Mouse (Mus musculus) CH12.LX (cell line): Measurements from ENCODE around the gene Vps13a. TPM values are rescaled to one million over a fixed set of nuclear protein-coding genes. Genes with fewer than 3 reads are reported as not detected.

ENCODE experiments used
- DNase-seq: peaks from one replicate; pipeline ENCODE4 v3.0.0-alpha.2; 2013; ENCODE audit errors: extremely low read depth
- H3K27ac ChIP-seq: 2 replicates; pipeline ENCODE4 v1.5.1; 2012; ENCODE audit warnings: low read depth, mild to moderate bottlenecking, control low read depth, moderate library complexity; ENCODE audit not compliant: insufficient read depth
- H3K27me3 ChIP-seq: replicated peaks from 2 replicates; pipeline ENCODE3; 2012; ENCODE audit warnings: inconsistent platforms
- H3K36me3 ChIP-seq, 2 experiments: replicated peaks in 1 of 2; 2 replicates each; pipeline versions ENCODE3 to v1.6.1; 2012; ENCODE audit warnings: inconsistent platforms in 1 of 2, low read length in 1 of 2, mild to moderate bottlenecking in 1 of 2, mixed read lengths in 1 of 2, moderate library complexity in 1 of 2; ENCODE audit not compliant: control insufficient read depth in 1 of 2, insufficient read depth in 1 of 2
- H3K4me1 ChIP-seq, 2 experiments: 2 replicates each; pipeline ENCODE4 v1.6.1; 2012; ENCODE audit warnings: inconsistent platforms in 1 of 2, moderate library complexity in 1 of 2; ENCODE audit not compliant: insufficient read depth in 2 of 2, control insufficient read depth in 1 of 2
- H3K4me2 ChIP-seq: 2 replicates; pipeline ENCODE4 v1.6.1; 2012; ENCODE audit warnings: low read depth, mild to moderate bottlenecking, control low read depth; ENCODE audit not compliant: poor library complexity, insufficient read depth, severe bottlenecking
- H3K4me3 ChIP-seq, 3 experiments: fragments of 150-350 bp in 1 of 3; sonication (generic) in 1 of 3; replicated peaks in 1 of 3; 2 replicates each; pipeline versions ENCODE3 to v1.5.1; 2011 to 2012; ENCODE audit warnings: low read depth in 2 of 3, low read length in 2 of 3, mild to moderate bottlenecking in 2 of 3, moderate library complexity in 2 of 3, control low read depth in 1 of 3, improper control_type of control experiment in 1 of 3, inconsistent platforms in 1 of 3, mixed read lengths in 1 of 3; ENCODE audit not compliant: poor library complexity in 1 of 3
- H3K79me2 ChIP-seq: replicated peaks from 2 replicates; pipeline ENCODE4 v1.6.1; 2012; ENCODE audit warnings: mild to moderate bottlenecking, moderate library complexity; ENCODE audit not compliant: control insufficient read depth, poor library complexity, insufficient read depth, severe bottlenecking; ENCODE audit errors: extremely low read depth
- H3K9ac ChIP-seq: 2 replicates; pipeline ENCODE4 v1.6.1; 2012; ENCODE audit warnings: low read depth, mild to moderate bottlenecking, control low read depth, moderate library complexity; ENCODE audit not compliant: insufficient read depth
- H3K9me3 ChIP-seq: replicated peaks from 2 replicates; pipeline ENCODE3; 2012; ENCODE audit warnings: low read length, inconsistent platforms, mixed read lengths
- BHLHE40 ChIP-seq: IDR thresholded peaks from 2 replicates; pipeline ENCODE4 v1.6.1; 2011; ENCODE audit warnings: mild to moderate bottlenecking, low read depth, low read length, improper control_type of control experiment
- CHD1 ChIP-seq: IDR thresholded peaks from 2 replicates; pipeline ENCODE4 v1.6.1; 2012; ENCODE audit warnings: low read depth, low read length, improper control_type of control experiment, inconsistent platforms
- CHD2 ChIP-seq: IDR thresholded peaks from 2 replicates; pipeline ENCODE4 v1.6.1; 2011; ENCODE audit warnings: low read length, improper control_type of control experiment
- CTCF ChIP-seq, 2 experiments: IDR thresholded peaks in 1 of 2; conservative IDR thresholded peaks in 1 of 2; 2 replicates each; pipeline ENCODE4 v1.5.1; 2011 to 2012; ENCODE audit warnings: low read depth in 2 of 2, low read length in 2 of 2, improper control_type of control experiment in 1 of 2, inconsistent platforms in 1 of 2, mild to moderate bottlenecking in 1 of 2, moderate library complexity in 1 of 2
- HCFC1 ChIP-seq: IDR thresholded peaks from 2 replicates; pipeline ENCODE4 v1.6.1; 2012; ENCODE audit warnings: low read depth, mild to moderate bottlenecking, inconsistent platforms, low read length, improper control_type of control experiment
- KAT2A ChIP-seq: IDR thresholded peaks from 2 replicates; pipeline ENCODE4 v1.6.1; 2012; ENCODE audit warnings: low read length, improper control_type of control experiment, inconsistent platforms; ENCODE audit not compliant: insufficient replicate concordance
- MAFK ChIP-seq: IDR thresholded peaks from 2 replicates; pipeline ENCODE4 v1.6.1; 2011; ENCODE audit warnings: low read length, improper control_type of control experiment; ENCODE audit not compliant: insufficient replicate concordance
- MAX ChIP-seq: IDR thresholded peaks from 2 replicates; pipeline ENCODE4 v1.6.1; 2011; ENCODE audit warnings: low read length, improper control_type of control experiment
- MAZ ChIP-seq: IDR thresholded peaks from 2 replicates; pipeline ENCODE4 v1.6.1; 2012; ENCODE audit warnings: low read depth, mild to moderate bottlenecking, inconsistent platforms, low read length, improper control_type of control experiment, moderate library complexity
- MXI1 ChIP-seq: IDR thresholded peaks from 2 replicates; pipeline ENCODE4 v1.6.1; 2011; ENCODE audit warnings: mild to moderate bottlenecking, low read depth, low read length, improper control_type of control experiment
- NELFE ChIP-seq: IDR thresholded peaks from 2 replicates; pipeline ENCODE4 v1.6.1; 2011; ENCODE audit warnings: low read depth, low read length, improper control_type of control experiment
- NRF1 ChIP-seq: IDR thresholded peaks from 2 replicates; pipeline ENCODE4 v1.6.1; 2014; ENCODE audit warnings: low read depth, mild to moderate bottlenecking, inconsistent platforms, low read length, improper control_type of control experiment, moderate library complexity
- SIN3A ChIP-seq: IDR thresholded peaks from 2 replicates; pipeline ENCODE4 v1.6.1; 2012; ENCODE audit warnings: low read length, improper control_type of control experiment, inconsistent platforms
- USF2 ChIP-seq: conservative IDR thresholded peaks from 2 replicates; pipeline ENCODE4 v1.6.1; 2011; ENCODE audit warnings: low read depth, low read length, improper control_type of control experiment
- ZC3H11A ChIP-seq: IDR thresholded peaks from 2 replicates; pipeline ENCODE4 v1.6.1; 2012; ENCODE audit warnings: low read depth, mild to moderate bottlenecking, inconsistent platforms, low read length, improper control_type of control experiment
- dilution Hi-C: fragments of 300-500 bp; cut with MboI; formaldehyde crosslinking; loops from 2 replicates; pipeline ENCODE4 v1.14.3; 2020; ENCODE audit warnings: low sequenced_read_pairs; ENCODE audit not compliant: extremely low pct_unique_long_range_greater_than_20kb, extremely low pct_ligation_motif_present
- in situ Hi-C: fragments of 300-500 bp; cut with MboI; formaldehyde crosslinking; loops from 3 replicates; pipeline ENCODE4 v1.14.3; 2019; ENCODE audit warnings: low sequenced_read_pairs, low pct_ligation_motif_present, low pct_unique_long_range_greater_than_20kb, mixed read lengths
- polyA plus RNA-seq: library from polyadenylated mRNA; unstranded; fragments of >175 nt; gene quantifications from 2 replicates; pipeline ENCODE4 v1.2.1, GENCODE M21; 2012; ENCODE audit warnings: low read depth; ENCODE audit not compliant: insufficient read length
- total RNA-seq, 2 experiments: library from RNA; depleted of rRNA; stranded (reverse); fragments of 300-350 nt in 1 of 2; fragments of >200 nt in 1 of 2; gene quantifications; 2 replicates each; pipeline ENCODE4 v1.2.3; 2012 to 2014

Gene Vps13a
- total and polyA plus RNA-seq, 3 experiments = 32.5 to 36.7 (median 35.9) TPM

DNA sequence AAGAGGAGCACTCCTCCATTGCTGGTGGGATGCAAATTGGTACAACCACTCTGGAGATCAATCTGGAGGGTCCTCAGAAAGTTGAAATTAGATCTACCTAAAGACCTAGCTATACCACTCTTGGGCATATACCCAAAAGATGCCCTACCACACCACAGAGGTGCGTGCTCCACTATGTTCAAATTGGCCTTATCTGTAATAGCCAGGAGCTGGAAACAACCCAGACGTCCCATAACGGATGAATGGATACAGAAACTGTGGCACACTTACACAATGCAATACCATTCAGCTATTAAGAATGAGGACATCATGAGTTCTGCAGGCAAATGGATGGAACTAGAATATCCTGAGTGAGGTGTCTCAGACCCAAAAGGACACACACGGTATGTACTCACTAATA is 43.9 kb downstream of the Vps13a start:
- H3K9ac ChIP-seq = no peak overlapping the region
- TF ChIP-seq USF2 (no peak), MAFK (no peak), NRF1 (no peak), MXI1 (no peak), CHD1 (no peak), MAX (no peak), NELFE (no peak), CTCF (conservative IDR thresholded peaks at IDR 0.05 in 1 of 2, IDR thresholded peaks at IDR 0.05 in 1 of 2; ENCODE audit: low read depth in 2 of 2, low read length in 2 of 2) (no peak), ZC3H11A (no peak), HCFC1 (no peak), BHLHE40 (no peak), MAZ (no peak), CHD2 (no peak), KAT2A (no peak)
- H3K4me3 ChIP-seq = no peak overlapping the region
- dilution Hi-C loops = no loop called here
- H3K9me3 ChIP-seq = no peaks in the 10 kb centered on the region
- in situ Hi-C loops = no loop called here
- no peak overlapping the region for H3K4me2 ChIP-seq
- no peak for DNase-seq
- H3K4me1 ChIP-seq = no peaks in the 10 kb centered on the region
- H3K27ac ChIP-seq = no peak overlapping the region
- H3K79me2 ChIP-seq = no peaks in the 10 kb centered on the region
- peaks cover 13 to 59% of the 10 kb centered on the region in 2 experiments for H3K36me3 ChIP-seq
- H3K27me3 ChIP-seq = no peaks in the 10 kb centered on the region

DNA sequence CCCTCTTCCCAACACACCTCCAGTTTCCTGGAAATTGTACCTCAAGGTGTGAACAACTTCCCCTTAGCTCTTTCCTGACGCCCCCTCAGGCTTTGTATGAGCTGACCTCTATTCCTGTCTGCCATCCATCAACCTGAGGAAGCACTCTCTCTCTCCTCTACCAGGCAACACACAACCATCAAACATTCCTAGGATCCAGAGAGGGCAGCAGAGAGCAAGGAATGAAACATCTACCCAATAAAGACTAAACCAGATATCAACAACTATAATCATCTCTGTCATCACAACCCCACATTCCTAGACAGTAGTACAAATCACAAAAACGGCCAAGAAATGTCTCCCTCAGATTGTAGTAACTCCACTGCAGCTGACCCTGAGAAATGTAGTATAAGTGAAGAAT is 52.0 kb downstream of the Vps13a start:
- Histone ChIP-seq H3K4me1 (no peaks in the 10 kb centered on the region), H3K9me3 (no peaks in the 10 kb centered on the region), H3K27me3 (no peaks in the 10 kb centered on the region), H3K9ac (no peak overlapping the region), H3K4me2 (no peak overlapping the region), H3K27ac (no peak overlapping the region), H3K4me3 (no peak overlapping the region), H3K79me2 (no peaks in the 10 kb centered on the region), H3K36me3 (peaks cover 10 to 39% of the 10 kb centered on the region in 2 experiments)
- no peak for DNase-seq
- dilution Hi-C loops (no loop called here), in situ Hi-C loops (no loop called here)
- no peak for TF ChIP-seq MAX
- peak in 1 of 2 experiments; percentile 22; a peak in 1 of 4 replicates for TF ChIP-seq CTCF (conservative IDR thresholded peaks at IDR 0.05 in 1 of 2, IDR thresholded peaks at IDR 0.05 in 1 of 2; ENCODE audit: low read depth in 2 of 2, low read length in 2 of 2)

- in situ Hi-C loops (no loop called here), dilution Hi-C loops (no loop called here)
- no peak for DNase-seq
- no peak overlapping the region for H3K27ac ChIP-seq
- H3K9ac ChIP-seq = no peak overlapping the region
- no peaks in the 10 kb centered on the region for H3K27me3 ChIP-seq
- H3K79me2 ChIP-seq = no peaks in the 10 kb centered on the region
- H3K9me3 ChIP-seq = peaks cover 2% of the 10 kb centered on the region
- TF ChIP-seq ZC3H11A (no peak), SIN3A (no peak), KAT2A (no peak)
- no peak overlapping the region for H3K4me3 ChIP-seq
- H3K4me2 ChIP-seq = no peak overlapping the region
- no peaks in the 10 kb centered on the region for H3K4me1 ChIP-seq
- peaks cover 10 to 29% of the 10 kb centered on the region in 2 experiments for H3K36me3 ChIP-seq
Measured at GRCm38 (mm10) chr19:16715249-16715648, 65.5 kb downstream of the Vps13a start.
